Mouse (Mus musculus) embryonic fibroblast, embryonic 13.5 days (primary cell): ENCODE measurements around the gene Cfap77. TPM values are rescaled to one million over a fixed set of nuclear protein-coding genes. Genes with fewer than 3 reads are reported as not detected.

Experiments used
- H3K27ac ChIP-seq: 2 replicates; pipeline ENCODE4 v1.5.1; 2012; ENCODE audit warnings: low read length, control low read depth, inconsistent platforms; ENCODE audit not compliant: insufficient read depth
- H3K4me1 ChIP-seq: 2 replicates; pipeline ENCODE4 v1.6.1; 2011; ENCODE audit warnings: low read length; ENCODE audit not compliant: control insufficient read depth, insufficient read depth
- H3K4me3 ChIP-seq: 2 replicates; pipeline ENCODE4 v1.5.1; 2011; ENCODE audit warnings: mild to moderate bottlenecking, control low read depth, low read length; ENCODE audit not compliant: insufficient read depth
- CTCF ChIP-seq: IDR thresholded peaks from 2 replicates; pipeline ENCODE4 v1.5.1; 2011; ENCODE audit warnings: mild to moderate bottlenecking, control low read depth, low read length, moderate library complexity, borderline replicate concordance; ENCODE audit not compliant: insufficient read depth
- POLR2A ChIP-seq: IDR thresholded peaks from 2 replicates; pipeline ENCODE4 v1.6.1; 2011; ENCODE audit warnings: low read depth, mild to moderate bottlenecking, control low read depth, low read length, moderate library complexity
- polyA plus RNA-seq: library from polyadenylated mRNA; stranded (reverse); fragments of >200 nt; gene quantifications from 2 replicates; pipeline ENCODE4 v1.2.4, GENCODE M21; 2011; ENCODE audit warnings: low read depth; ENCODE audit not compliant: missing spikeins, insufficient read length

The Cfap77 gene
- polyA plus RNA-seq, 1 experiment, result 0.76 TPM

DNA sequence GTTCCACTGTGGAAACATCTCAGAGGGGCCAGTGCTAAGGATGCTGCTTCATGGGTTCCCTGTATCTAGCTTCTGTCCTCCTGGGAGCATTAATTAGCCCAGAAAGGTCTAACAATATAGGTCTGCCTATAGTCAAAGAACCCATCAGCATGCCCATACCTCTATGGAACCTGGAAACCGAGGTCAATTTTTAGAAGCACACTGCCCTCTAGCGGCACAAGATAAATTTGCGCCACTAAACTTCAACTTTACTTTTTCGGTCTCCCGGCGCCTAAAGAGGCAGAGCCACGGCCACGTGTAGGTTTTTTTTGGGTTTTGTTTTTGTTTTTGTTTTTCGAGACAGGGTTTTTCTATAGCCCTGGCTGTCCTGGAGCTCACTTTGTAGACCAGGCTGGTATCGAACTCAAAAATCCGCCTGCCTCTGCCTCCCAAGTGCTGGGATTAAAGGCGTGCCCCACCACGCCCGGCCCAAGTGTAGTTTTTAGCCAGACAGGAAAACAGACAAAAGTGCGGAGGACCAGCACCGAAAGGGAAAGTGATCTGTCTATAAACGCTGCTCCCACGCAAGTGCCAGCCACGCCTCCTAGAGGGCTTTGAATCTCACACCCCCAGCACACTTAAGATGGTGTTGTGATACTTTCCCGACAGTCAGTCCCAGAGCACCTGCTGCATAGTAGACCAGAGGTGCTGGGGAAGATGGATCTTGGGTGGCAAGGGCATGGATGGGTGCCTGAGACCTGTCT is 893 bp downstream of the Cfap77 start:
- no peak for TF ChIP-seq POLR2A
- TF ChIP-seq CTCF, result no peak
- Histone ChIP-seq H3K4me3 (peak overlapping the region; percentile 8), H3K27ac (no peak overlapping the region), H3K4me1 (no peaks in the 10 kb centered on the region)

- H3K4me3 ChIP-seq, result no peak overlapping the region
- TF ChIP-seq CTCF, result peak; percentile 40; the same call in 1 of the 2 replicates
- TF ChIP-seq POLR2A, result no peak
- H3K27ac ChIP-seq, result no peak overlapping the region
- H3K4me1 ChIP-seq, result no peaks in the 10 kb centered on the region
Observed at GRCm38 (mm10) chr2:29052943-29053454, 1.9 kb downstream of the Cfap77 start.

- no peak overlapping the region for H3K27ac ChIP-seq
- no peak for TF ChIP-seq CTCF
- no peak for TF ChIP-seq POLR2A
- H3K4me1 ChIP-seq, result no peaks in the 10 kb centered on the region
- H3K4me3 ChIP-seq, result no peak overlapping the region
Observed at GRCm38 (mm10) chr2:29051932-29052331, 2.9 kb downstream of the Cfap77 start.

DNA sequence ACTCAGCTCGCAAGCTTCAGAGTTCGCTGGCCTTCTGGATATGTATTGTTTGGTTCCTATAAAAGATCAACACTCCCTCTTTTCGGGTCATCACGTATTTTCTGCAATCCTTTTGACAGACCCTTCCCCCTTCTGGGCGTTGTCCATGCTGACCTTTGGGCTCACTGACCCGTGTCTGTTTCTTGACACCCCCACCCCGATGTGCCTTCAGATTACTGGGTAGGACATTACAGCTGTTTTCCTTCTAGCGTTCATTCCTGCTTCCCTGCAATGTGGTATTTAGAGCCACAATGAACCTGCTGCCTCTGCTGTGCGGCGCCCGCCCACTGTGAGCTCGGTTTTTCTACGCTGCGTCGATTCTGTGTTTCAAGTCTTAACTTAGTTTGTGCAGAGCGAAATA is 8.7 kb downstream of the Cfap77 start:
- Histone ChIP-seq H3K27ac (no peak overlapping the region), H3K4me3 (no peak overlapping the region), H3K4me1 (no peaks in the 10 kb centered on the region)
- no peak for TF ChIP-seq CTCF

- TF ChIP-seq CTCF (no peak), POLR2A (no peak)
- no peaks in the 10 kb centered on the region for H3K4me1 ChIP-seq
- H3K4me3 ChIP-seq, result no peak overlapping the region
- H3K27ac ChIP-seq, result no peak overlapping the region
Observed at GRCm38 (mm10) chr2:29042124-29042523, 12.7 kb downstream of the Cfap77 start.

DNA sequence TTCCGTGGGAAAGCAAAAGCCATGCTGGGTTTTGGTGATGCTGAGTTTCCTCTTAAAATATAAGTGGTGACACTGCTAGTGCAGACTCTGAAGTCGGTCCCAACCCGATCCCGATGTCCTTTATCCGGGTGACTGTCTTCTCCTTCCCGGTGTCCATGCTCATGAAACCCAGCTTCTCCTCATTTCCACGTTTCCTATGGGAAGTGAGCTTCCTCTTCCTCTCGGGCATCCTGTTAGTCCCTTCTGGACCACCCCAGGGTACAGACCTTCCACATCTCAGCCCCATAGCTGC is 13.4 kb downstream of the Cfap77 start:
- TF ChIP-seq POLR2A (no peak), CTCF (no peak)
- H3K4me3 ChIP-seq, result no peak overlapping the region
- no peaks in the 10 kb centered on the region for H3K4me1 ChIP-seq
- no peak overlapping the region for H3K27ac ChIP-seq

- no peak overlapping the region for H3K4me3 ChIP-seq
Observed at GRCm38 (mm10) chr2:29040594-29041476, 14.0 kb downstream of the Cfap77 start.

GRCm38 (mm10) chr2:29039741-29040140 is 15.1 kb downstream of the Cfap77 start:
- no peak for TF ChIP-seq POLR2A
- TF ChIP-seq CTCF, result no peak
- Histone ChIP-seq H3K27ac (no peak overlapping the region), H3K4me3 (no peak overlapping the region), H3K4me1 (no peaks in the 10 kb centered on the region)

More at GRCm38 (mm10) chr2:29040594-29041476, 14.0 kb downstream of the Cfap77 start:
- H3K27ac ChIP-seq, result no peak overlapping the region
- TF ChIP-seq POLR2A (no peak), CTCF (no peak)
- no peaks in the 10 kb centered on the region for H3K4me1 ChIP-seq

GRCm38 (mm10) chr2:29035698-29036097 is 19.2 kb downstream of the Cfap77 start:
- Histone ChIP-seq H3K4me3 (no peak overlapping the region), H3K4me1 (no peaks in the 10 kb centered on the region), H3K27ac (no peak overlapping the region)
- TF ChIP-seq POLR2A (no peak), CTCF (no peak)

DNA sequence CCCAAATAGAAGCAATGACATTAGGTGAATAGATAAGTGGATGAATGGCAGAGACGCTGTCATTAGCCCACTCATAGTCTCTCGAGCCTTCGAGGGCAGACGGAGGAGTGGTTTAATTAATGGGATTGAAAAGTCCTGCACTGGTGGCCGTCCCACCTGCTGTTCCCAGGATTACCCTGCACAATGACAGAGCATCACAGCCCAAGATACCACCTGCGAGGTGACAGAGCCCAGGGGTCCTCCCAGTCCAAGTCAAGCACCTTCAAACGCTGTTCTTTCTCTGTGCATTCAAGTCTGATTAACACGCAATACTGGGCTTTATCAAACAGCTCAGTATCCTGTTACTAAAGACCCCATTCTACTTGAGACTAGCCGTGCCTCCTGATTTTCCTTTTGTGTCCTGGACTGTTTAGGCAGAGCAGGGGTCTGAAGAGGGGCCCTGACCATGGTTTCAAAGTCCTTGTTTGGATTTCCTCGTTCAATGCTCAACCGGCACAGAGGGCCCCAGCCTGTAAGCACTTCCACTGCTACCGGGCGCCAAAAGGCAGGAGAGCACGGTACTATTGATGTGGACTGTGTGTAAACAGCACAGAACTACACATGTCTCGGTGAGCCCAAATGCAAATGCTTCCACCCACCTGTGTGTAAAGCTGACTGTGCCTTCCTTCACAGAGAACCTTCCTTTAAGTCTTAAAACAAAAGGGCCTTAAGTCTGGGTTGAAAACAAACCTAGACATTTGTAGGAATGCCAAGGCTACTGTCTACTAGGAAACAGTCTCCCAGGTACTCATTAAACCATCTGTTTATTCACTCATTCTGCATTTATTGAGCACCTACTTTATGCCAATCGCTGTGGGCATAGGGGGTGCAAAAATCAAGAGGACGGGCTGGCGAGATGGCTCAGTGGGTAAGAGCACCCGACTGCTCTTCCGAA is 20.1 kb downstream of the Cfap77 start:
- TF ChIP-seq POLR2A, result no peak
- Histone ChIP-seq H3K4me1 (no peaks in the 10 kb centered on the region), H3K4me3 (no peak overlapping the region), H3K27ac (no peak overlapping the region)
